In the genomic region with DNA sequence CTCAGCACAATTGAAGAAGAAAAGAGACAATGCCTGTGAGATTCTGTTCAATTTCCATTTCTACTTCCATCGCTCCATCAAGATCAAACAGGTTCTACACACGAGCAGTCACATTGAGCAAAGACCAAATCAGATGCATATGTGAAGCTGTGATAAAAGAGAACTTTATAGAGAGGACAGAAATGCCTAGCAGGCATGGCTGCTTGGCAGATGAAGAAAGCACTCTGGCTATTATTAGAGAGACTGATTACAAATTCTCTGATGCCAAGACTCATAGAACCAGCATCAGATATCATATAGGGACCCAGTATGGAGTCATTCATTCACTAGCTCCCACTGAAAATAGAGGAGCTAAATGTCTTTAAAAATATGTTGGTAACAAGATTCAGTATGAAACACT, we compare ENCODE assay signal across 22 mouse cellular contexts. TPM values are rescaled to one million over a fixed set of nuclear protein-coding genes. Genes with fewer than 3 reads are reported as not detected.
"Had no signal": no experiment of that assay in that cellular context is flagged by ENCODE, and none has a peak within 500 bp of the region (broad histone marks: within the 10 kb centered on the region; RNA-seq: fewer than 3 reads in every experiment).

No protein-coding gene starts in this region.

- H3K9ac ChIP-seq: liver, embryonic 13.5 days; liver, embryonic 15.5 days; liver, postnatal 0 days; lung, embryonic 15.5 days; midbrain, embryonic 12.5 days; neural tube, embryonic 13.5 days; neural tube, embryonic 15.5 days had no signal

- DNase-seq: liver, embryonic 13.5 days; liver, postnatal 0 days; lung, adult 2 months; lung, postnatal 4 days; midbrain, embryonic 14.5 days; retina, postnatal 1 day; right cerebral cortex, adult 18-20 months; right cerebral cortex, postnatal 25 days; right cerebral cortex, postnatal 4 days; spleen, adult 18-20 months; thymus, adult 18-20 months; thymus, postnatal 14 days; thymus, postnatal 36 days had no signal

- H3K27ac ChIP-seq: liver, embryonic 13.5 days; liver, embryonic 15.5 days; lung, embryonic 15.5 days; midbrain, embryonic 12.5 days; neural tube, embryonic 13.5 days; neural tube, embryonic 15.5 days had no signal

- H3K36me3 ChIP-seq: liver, embryonic 13.5 days; liver, embryonic 15.5 days; lung, embryonic 15.5 days; midbrain, embryonic 12.5 days; neural tube, embryonic 13.5 days; neural tube, embryonic 15.5 days had no signal

- H3K4me3 ChIP-seq: liver, embryonic 13.5 days; liver, embryonic 15.5 days; lung, embryonic 15.5 days; midbrain, embryonic 12.5 days; myocyte; neural tube, embryonic 13.5 days; neural tube, embryonic 15.5 days had no signal

- H3K4me1 ChIP-seq: liver, embryonic 13.5 days; liver, embryonic 15.5 days; lung, embryonic 15.5 days; midbrain, embryonic 12.5 days; neural tube, embryonic 13.5 days; neural tube, embryonic 15.5 days had no signal

- ATAC-seq: liver, postnatal 0 days; lung, postnatal 0 days had no signal

- H3K9me3 ChIP-seq: liver, embryonic 13.5 days; liver, embryonic 15.5 days; lung, embryonic 15.5 days; midbrain, embryonic 12.5 days; neural tube, embryonic 13.5 days; neural tube, embryonic 15.5 days had no signal

- H3K27me3 ChIP-seq: liver, embryonic 13.5 days; liver, embryonic 15.5 days; lung, embryonic 15.5 days; midbrain, embryonic 12.5 days; neural tube, embryonic 13.5 days; neural tube, embryonic 15.5 days had no signal

- H3K4me2 ChIP-seq: liver, embryonic 13.5 days; liver, embryonic 15.5 days; lung, embryonic 15.5 days; midbrain, embryonic 12.5 days; neural tube, embryonic 13.5 days; neural tube, embryonic 15.5 days had no signal

RNA-seq across cellular contexts. Expression of gene Kcna4, which starts 24.2 kb away (rescaled TPM):
- polyA plus RNA-seq: lung, adult 2 months; small intestine, adult 2 months; thymus, postnatal 0 days had no signal
